Mouse (Mus musculus): ENCODE data around the gene Enoph1.
A peak's percentile ranks its signal among the peaks of the same experiment; 100 is the strongest.

- TF ChIP-seq CTCF (IDR thresholded peaks at IDR 0.05) (peak; percentile 34), POLR2A (IDR thresholded peaks at IDR 0.05; ENCODE audit: insufficient read depth, low read depth, low read length) (peak; percentile 70; the same call in 1 of the 2 replicates)
These were observed at the start of gene Enoph1, which contains the start of gene Hnrnpdl for GRCm38 (mm10) chr5:100039602-100040142.

Measured in heart, adult 2 months (tissue).